Mouse (Mus musculus) kidney, adult 2 months (tissue): ENCODE measurements around the gene S1pr2.

ENCODE experiments used
- CTCF ChIP-seq: fragments of 200-500 bp; conservative IDR thresholded peaks from 2 replicates; pipeline ENCODE4 v1.5.1; 2011; ENCODE audit warnings: low read depth, mild to moderate bottlenecking, control low read depth, low read length, moderate library complexity, mixed read lengths; ENCODE audit not compliant: insufficient read depth, insufficient read length
- POLR2A ChIP-seq: fragments of 200-500 bp; IDR thresholded peaks from one replicate; pipeline ENCODE4 v1.6.1; 2011; ENCODE audit warnings: low read depth, low read length, control low read depth

GRCm38 (mm10) chr9:20978409-20979095 lies 2.0 kb upstream of the S1pr2 start:
- TF ChIP-seq CTCF (no peak), POLR2A (no peak)
